Mouse (Mus musculus): ENCODE results near the gene Ccdc127. TPM values are rescaled to one million over a fixed set of nuclear protein-coding genes. Genes with fewer than 3 reads are reported as not detected.

The Ccdc127 gene
- polyA plus RNA-seq, 1 experiment: 3.6 TPM

GRCm38 (mm10) chr13:74305780-74306179 lies 44.3 kb upstream of the Ccdc127 start:
- Histone ChIP-seq H3K27ac (ENCODE audit: control insufficient read depth, insufficient read depth, low read length) (no peak overlapping the region), H3K4me3 (ENCODE audit: control insufficient read depth, insufficient read depth, low read length) (no peak overlapping the region), H3K4me1 (replicated peaks; ENCODE audit: control insufficient read depth, insufficient read depth, low read length) (no peaks in the 10 kb centered on the region), H3K27me3 (ENCODE audit: control insufficient read depth, insufficient read depth, low read length) (no peaks in the 10 kb centered on the region), H3K36me3 (ENCODE audit: control insufficient read depth, insufficient read depth, low read length) (peaks cover 64% of the 10 kb centered on the region)
- WGBS: 98% methylated on average over 1 of the region's 1 CpGs
- DNase-seq: no peak
- no peak for TF ChIP-seq POLR2A (IDR thresholded peaks at IDR 0.05; ENCODE audit: control insufficient read depth, extremely low read depth, insufficient read depth, low read length, poor library complexity)
- TF ChIP-seq CTCF (IDR thresholded peaks at IDR 0.05; ENCODE audit: borderline replicate concordance, control insufficient read depth, extremely low read depth, insufficient read depth, low read length, poor library complexity): no peak

- 95% methylated on average over 3 of the region's 3 CpGs for WGBS
- Histone ChIP-seq H3K4me3 (ENCODE audit: control insufficient read depth, insufficient read depth, low read length) (no peak overlapping the region), H3K27me3 (ENCODE audit: control insufficient read depth, insufficient read depth, low read length) (no peaks in the 10 kb centered on the region), H3K36me3 (ENCODE audit: control insufficient read depth, insufficient read depth, low read length) (peaks cover 14% of the 10 kb centered on the region), H3K27ac (ENCODE audit: control insufficient read depth, insufficient read depth, low read length) (no peak overlapping the region), H3K4me1 (replicated peaks; ENCODE audit: control insufficient read depth, insufficient read depth, low read length) (peaks cover 3% of the 10 kb centered on the region)
- no peak for DNase-seq
- TF ChIP-seq CTCF (IDR thresholded peaks at IDR 0.05; ENCODE audit: borderline replicate concordance, control insufficient read depth, extremely low read depth, insufficient read depth, low read length, poor library complexity): no peak
- no peak for TF ChIP-seq POLR2A (IDR thresholded peaks at IDR 0.05; ENCODE audit: control insufficient read depth, extremely low read depth, insufficient read depth, low read length, poor library complexity)
Measured at GRCm38 (mm10) chr13:74314616-74315015, 35.5 kb upstream of the Ccdc127 start.

- peak overlapping the region; percentile 82 for H3K4me3 ChIP-seq (ENCODE audit: control insufficient read depth, insufficient read depth, low read length)
- WGBS: 28% methylated on average over 4 of the region's 4 CpGs
- TF ChIP-seq CTCF (IDR thresholded peaks at IDR 0.05; ENCODE audit: borderline replicate concordance, control insufficient read depth, extremely low read depth, insufficient read depth, low read length, poor library complexity) (no peak), POLR2A (IDR thresholded peaks at IDR 0.05; ENCODE audit: control insufficient read depth, extremely low read depth, insufficient read depth, low read length, poor library complexity) (no peak)
- DNase-seq: no peak
- no peaks in the 10 kb centered on the region for H3K27me3 ChIP-seq (ENCODE audit: control insufficient read depth, insufficient read depth, low read length)
- no peak overlapping the region for H3K27ac ChIP-seq (ENCODE audit: control insufficient read depth, insufficient read depth, low read length)
- no peaks in the 10 kb centered on the region; the same call in 1 of the 2 replicates for H3K36me3 ChIP-seq (ENCODE audit: control insufficient read depth, insufficient read depth, low read length)
- H3K4me1 ChIP-seq (replicated peaks; ENCODE audit: control insufficient read depth, insufficient read depth, low read length): peaks cover 3% of the 10 kb centered on the region
Measured at GRCm38 (mm10) chr13:74316386-74316785, 33.7 kb upstream of the Ccdc127 start.

GRCm38 (mm10) chr13:74316789-74317169 lies 33.3 kb upstream of the Ccdc127 start:
- H3K27me3 ChIP-seq (ENCODE audit: control insufficient read depth, insufficient read depth, low read length): no peaks in the 10 kb centered on the region
- peaks cover 2% of the 10 kb centered on the region for H3K36me3 ChIP-seq (ENCODE audit: control insufficient read depth, insufficient read depth, low read length)
- 2% methylated on average over 15 of the region's 15 CpGs for WGBS
- H3K4me3 ChIP-seq (ENCODE audit: control insufficient read depth, insufficient read depth, low read length): peak overlapping the region; percentile 82
- TF ChIP-seq CTCF (IDR thresholded peaks at IDR 0.05; ENCODE audit: borderline replicate concordance, control insufficient read depth, extremely low read depth, insufficient read depth, low read length, poor library complexity) (no peak), POLR2A (IDR thresholded peaks at IDR 0.05; ENCODE audit: control insufficient read depth, extremely low read depth, insufficient read depth, low read length, poor library complexity) (no peak)
- no peak for DNase-seq
- peaks cover 3% of the 10 kb centered on the region for H3K4me1 ChIP-seq (replicated peaks; ENCODE audit: control insufficient read depth, insufficient read depth, low read length)
- no peak overlapping the region for H3K27ac ChIP-seq (ENCODE audit: control insufficient read depth, insufficient read depth, low read length)

- peak; percentile 91 for DNase-seq
- peaks cover 3% of the 10 kb centered on the region for H3K4me1 ChIP-seq (replicated peaks; ENCODE audit: control insufficient read depth, insufficient read depth, low read length)
- peak; percentile 53; the same call in 1 of the 2 replicates for TF ChIP-seq POLR2A (IDR thresholded peaks at IDR 0.05; ENCODE audit: control insufficient read depth, extremely low read depth, insufficient read depth, low read length, poor library complexity)
- 0 out of 2 replicates have a peak, but pooled peaks have one; percentile 43 for TF ChIP-seq CTCF (IDR thresholded peaks at IDR 0.05; ENCODE audit: borderline replicate concordance, control insufficient read depth, extremely low read depth, insufficient read depth, low read length, poor library complexity)
- H3K27ac ChIP-seq (ENCODE audit: control insufficient read depth, insufficient read depth, low read length): peak within 1 kb of the TSS; percentile 2; the same call in 1 of the 2 replicates
- peaks cover 7% of the 10 kb centered on the region for H3K36me3 ChIP-seq (ENCODE audit: control insufficient read depth, insufficient read depth, low read length)
- WGBS: under 1% methylated on average over 36 of the region's 36 CpGs
- H3K27me3 ChIP-seq (ENCODE audit: control insufficient read depth, insufficient read depth, low read length): no peaks in the 10 kb centered on the region
- H3K4me3 ChIP-seq (ENCODE audit: control insufficient read depth, insufficient read depth, low read length): peak within 1 kb of the TSS; percentile 82
Measured at GRCm38 (mm10) chr13:74317170-74317849, 32.8 kb upstream of the Ccdc127 start, which contains the start of gene Pdcd6. Gene Pdcd6, minus strand, starts transcription at chr13:74317580.

GRCm38 (mm10) chr13:74329321-74329720 lies 20.8 kb upstream of the Ccdc127 start:
- Histone ChIP-seq H3K4me3 (ENCODE audit: control insufficient read depth, insufficient read depth, low read length) (no peak overlapping the region), H3K27ac (ENCODE audit: control insufficient read depth, insufficient read depth, low read length) (no peak overlapping the region), H3K4me1 (replicated peaks; ENCODE audit: control insufficient read depth, insufficient read depth, low read length) (no peaks in the 10 kb centered on the region), H3K27me3 (ENCODE audit: control insufficient read depth, insufficient read depth, low read length) (no peaks in the 10 kb centered on the region), H3K36me3 (ENCODE audit: control insufficient read depth, insufficient read depth, low read length) (peaks cover 73% of the 10 kb centered on the region)
- TF ChIP-seq CTCF (IDR thresholded peaks at IDR 0.05; ENCODE audit: borderline replicate concordance, control insufficient read depth, extremely low read depth, insufficient read depth, low read length, poor library complexity): no peak
- no peak for TF ChIP-seq POLR2A (IDR thresholded peaks at IDR 0.05; ENCODE audit: control insufficient read depth, extremely low read depth, insufficient read depth, low read length, poor library complexity)
- no peak for DNase-seq
